Mouse (Mus musculus) myocyte (in vitro differentiated cells): ENCODE results near the gene Ptx4.

Source experiments
- CEBPB ChIP-seq: IDR thresholded peaks from 2 replicates; pipeline ENCODE4 v1.6.1; 2011; ENCODE audit warnings: mild to moderate bottlenecking, moderate library complexity; ENCODE audit not compliant: poor library complexity, insufficient read depth, severe bottlenecking
- MYOG ChIP-seq, 3 experiments: IDR thresholded peaks; one replicate each; pipeline ENCODE4 v1.6.1; 2011; ENCODE audit warnings: control low read depth in 2 of 3, low read depth in 2 of 3, mild to moderate bottlenecking in 2 of 3; ENCODE audit not compliant: insufficient read length in 2 of 3, control insufficient read depth in 1 of 3, insufficient read depth in 1 of 3
- POLR2A ChIP-seq: IDR thresholded peaks from one replicate; pipeline ENCODE4 v1.6.1; 2011; ENCODE audit warnings: low read depth, mild to moderate bottlenecking, control low read depth, moderate library complexity; ENCODE audit not compliant: insufficient read length

DNA sequence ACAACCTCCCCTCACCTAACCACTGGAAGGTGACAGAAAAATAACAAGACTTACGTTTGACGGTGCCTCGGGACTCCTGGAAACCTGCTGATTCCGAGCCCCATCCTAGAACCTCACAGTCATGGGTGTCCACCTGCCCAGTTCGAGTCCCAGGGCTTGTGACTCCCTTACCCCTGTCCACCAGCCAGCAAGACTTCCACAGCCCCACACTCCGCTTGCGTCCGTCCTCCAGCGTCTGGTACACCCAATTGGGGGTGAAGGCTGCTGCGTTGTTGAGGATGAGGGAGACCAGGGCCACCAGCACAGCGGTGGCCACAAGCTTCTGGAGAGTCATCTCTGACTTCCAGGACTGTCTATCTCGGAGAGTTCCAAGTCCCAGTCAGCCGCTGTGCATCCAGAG, 40.4 kb upstream of the Ptx4 start:
- TF ChIP-seq POLR2A (no peak), CEBPB (no peak), MYOG (IDR thresholded peaks at IDR 0.05; ENCODE audit: control insufficient read depth in 1 of 3, insufficient read depth in 1 of 3, insufficient read length in 2 of 3, low read depth in 2 of 3) (no peak)
